Mouse (Mus musculus) thymus, postnatal 25 days (tissue): ENCODE measurements around the gene Smoc1.

Experiments
- DNase-seq: peaks from one replicate; pipeline ENCODE4 v3.0.0; 2022

The Smoc1 gene

GRCm38 (mm10) chr12:81026277-81026994 is at the start of gene Smoc1:
TSS of gene Smoc1 (plus strand) at chr12:81026808.
- peak; percentile 71 for DNase-seq

- peak; percentile 82 for DNase-seq
These were observed 44.3 kb upstream of the Smoc1 start for GRCm38 (mm10) chr12:80982326-80982725.

GRCm38 (mm10) chr12:80983695-80984094 is 42.9 kb upstream of the Smoc1 start:
- DNase-seq: no peak

GRCm38 (mm10) chr12:80986628-80987027 is 40.0 kb upstream of the Smoc1 start:
- DNase-seq: no peak

GRCm38 (mm10) chr12:80988286-80988685 is 38.3 kb upstream of the Smoc1 start:
- DNase-seq: no peak

GRCm38 (mm10) chr12:80990901-80991445 is 35.6 kb upstream of the Smoc1 start:
- no peak for DNase-seq

GRCm38 (mm10) chr12:80991806-80992205 is 34.8 kb upstream of the Smoc1 start:
- DNase-seq: peak; percentile 21

GRCm38 (mm10) chr12:80992540-80993122 is 34.0 kb upstream of the Smoc1 start:
- peak; percentile 24 for DNase-seq

GRCm38 (mm10) chr12:80993773-80994172 is 32.8 kb upstream of the Smoc1 start:
- DNase-seq: peak; percentile 29

- DNase-seq: no peak
These were observed 31.3 kb upstream of the Smoc1 start for GRCm38 (mm10) chr12:80995326-80995725.

- no peak for DNase-seq
These were observed 29.0 kb upstream of the Smoc1 start for GRCm38 (mm10) chr12:80997652-80998051.

- DNase-seq: peak; percentile 41
These were observed 27.9 kb upstream of the Smoc1 start for GRCm38 (mm10) chr12:80998528-80999221.

- no peak for DNase-seq
These were observed 25.7 kb upstream of the Smoc1 start for GRCm38 (mm10) chr12:81000924-81001323.

GRCm38 (mm10) chr12:81002841-81003635 is 23.6 kb upstream of the Smoc1 start:
- no peak for DNase-seq

- no peak for DNase-seq
These were observed 16.8 kb upstream of the Smoc1 start for GRCm38 (mm10) chr12:81009813-81010212.

- DNase-seq: no peak
These were observed 14.6 kb upstream of the Smoc1 start for GRCm38 (mm10) chr12:81011994-81012393.

GRCm38 (mm10) chr12:81013496-81013895 is 13.1 kb upstream of the Smoc1 start:
- DNase-seq: no peak

- DNase-seq: no peak
These were observed 9.0 kb upstream of the Smoc1 start for GRCm38 (mm10) chr12:81017624-81018023.

GRCm38 (mm10) chr12:81018516-81019279 is 7.9 kb upstream of the Smoc1 start:
- no peak for DNase-seq

- no peak for DNase-seq
These were observed 7.2 kb upstream of the Smoc1 start for GRCm38 (mm10) chr12:81019280-81019935.

GRCm38 (mm10) chr12:81024407-81024806 is 2.2 kb upstream of the Smoc1 start:
- DNase-seq: no peak

- peak; percentile 31 for DNase-seq
These were observed 1.6 kb upstream of the Smoc1 start for GRCm38 (mm10) chr12:81024993-81025392.
